Mouse (Mus musculus): ENCODE data around the gene Ppp1r3e. TPM values are rescaled to one million over a fixed set of nuclear protein-coding genes. Genes with fewer than 3 reads are reported as not detected.

The Ppp1r3e gene
- total RNA-seq, 1 experiment = 0.62 TPM

- TF ChIP-seq ZNF384 (IDR thresholded peaks at IDR 0.05; ENCODE audit: low read depth, low read length) = no peak
- no peak for TF ChIP-seq CHD2 (IDR thresholded peaks at IDR 0.05; ENCODE audit: low read depth, low read length)
- no peak for TF ChIP-seq ZC3H11A (IDR thresholded peaks at IDR 0.05; ENCODE audit: borderline replicate concordance, low read depth, low read length)
- TF ChIP-seq HCFC1 (IDR thresholded peaks at IDR 0.05; ENCODE audit: borderline replicate concordance, insufficient read depth, low read length) = no peak
- no peak for TF ChIP-seq MAFK (IDR thresholded peaks at IDR 0.05; ENCODE audit: insufficient read depth, low read depth, low read length)
- DNase-seq (ENCODE audit: low read depth, low spot score) = no peak
- Histone ChIP-seq H3K4me3 (ENCODE audit: insufficient read depth in 1 of 2, low read depth in 1 of 2, low read length in 2 of 2, poor library complexity in 1 of 2, severe bottlenecking in 1 of 2) (no peak overlapping the region), H3K4me1 (ENCODE audit: control insufficient read depth in 2 of 2, insufficient read depth in 2 of 2, low read length in 2 of 2, poor library complexity in 1 of 2) (peaks cover 4 to 12% of the 10 kb centered on the region in 2 experiments; a peak in 1 of 4 replicates), H3K9me3 (ENCODE audit: control insufficient read depth, insufficient read depth, low read depth, low read length) (no peaks in the 10 kb centered on the region), H3K27ac (ENCODE audit: insufficient read depth, low read depth, low read length, poor library complexity, severe bottlenecking) (no peak overlapping the region), H3K36me3 (ENCODE audit: control insufficient read depth, insufficient read depth, low read length, poor library complexity, severe bottlenecking) (no peaks in the 10 kb centered on the region), H3K9ac (ENCODE audit: insufficient read depth, low read depth, low read length, poor library complexity, severe bottlenecking) (no peak overlapping the region)
- in situ Hi-C loops (cut with MboI; ENCODE audit: low sequenced_read_pairs in 2 of 2, unreplicated experiment in 2 of 2) = no loop called here
Observed at GRCm38 (mm10) chr14:54885309-54885708, 8.0 kb upstream of the Ppp1r3e start.

- no peak for TF ChIP-seq HCFC1 (IDR thresholded peaks at IDR 0.05; ENCODE audit: borderline replicate concordance, insufficient read depth, low read length)
- TF ChIP-seq ZC3H11A (IDR thresholded peaks at IDR 0.05; ENCODE audit: borderline replicate concordance, low read depth, low read length) = no peak
- TF ChIP-seq CHD2 (IDR thresholded peaks at IDR 0.05; ENCODE audit: low read depth, low read length) = no peak
- TF ChIP-seq ZNF384 (IDR thresholded peaks at IDR 0.05; ENCODE audit: low read depth, low read length) = no peak
- TF ChIP-seq MAFK (IDR thresholded peaks at IDR 0.05; ENCODE audit: insufficient read depth, low read depth, low read length) = no peak
- in situ Hi-C loops (cut with MboI; ENCODE audit: low sequenced_read_pairs in 2 of 2, unreplicated experiment in 2 of 2) = no loop called here
- no peaks in the 10 kb centered on the region for H3K9me3 ChIP-seq (ENCODE audit: control insufficient read depth, insufficient read depth, low read depth, low read length)
- peak overlapping the region; percentile 84 for H3K9ac ChIP-seq (ENCODE audit: insufficient read depth, low read depth, low read length, poor library complexity, severe bottlenecking)
- no peak overlapping the region for H3K27ac ChIP-seq (ENCODE audit: insufficient read depth, low read depth, low read length, poor library complexity, severe bottlenecking)
- H3K4me1 ChIP-seq (ENCODE audit: control insufficient read depth in 2 of 2, insufficient read depth in 2 of 2, low read length in 2 of 2, poor library complexity in 1 of 2) = peaks cover 4 to 12% of the 10 kb centered on the region in 2 experiments; a peak in 1 of 4 replicates
- no peak for DNase-seq (ENCODE audit: low read depth, low spot score)
- H3K4me3 ChIP-seq (ENCODE audit: insufficient read depth in 1 of 2, low read depth in 1 of 2, low read length in 2 of 2, poor library complexity in 1 of 2, severe bottlenecking in 1 of 2) = peak overlapping the region; percentile 78 to 83
- no peaks in the 10 kb centered on the region for H3K36me3 ChIP-seq (ENCODE audit: control insufficient read depth, insufficient read depth, low read length, poor library complexity, severe bottlenecking)
Observed at GRCm38 (mm10) chr14:54884022-54884712, 6.8 kb upstream of the Ppp1r3e start.

GRCm38 (mm10) chr14:54883154-54884021 is 6.0 kb upstream of the Ppp1r3e start, which contains the start of the genes Bcl2l2 and Gm20521:
Gene Bcl2l2 (plus strand): TSS chr14:54883377.
Gene Gm20521 (plus strand): TSS chr14:54883441.
- no peak for TF ChIP-seq MAFK (IDR thresholded peaks at IDR 0.05; ENCODE audit: insufficient read depth, low read depth, low read length)
- no peak for TF ChIP-seq CHD2 (IDR thresholded peaks at IDR 0.05; ENCODE audit: low read depth, low read length)
- 0 out of 2 replicates have a peak, but pooled peaks have one; percentile 42 for TF ChIP-seq HCFC1 (IDR thresholded peaks at IDR 0.05; ENCODE audit: borderline replicate concordance, insufficient read depth, low read length)
- no peak for TF ChIP-seq ZNF384 (IDR thresholded peaks at IDR 0.05; ENCODE audit: low read depth, low read length)
- TF ChIP-seq ZC3H11A (IDR thresholded peaks at IDR 0.05; ENCODE audit: borderline replicate concordance, low read depth, low read length) = no peak
- Histone ChIP-seq H3K4me1 (ENCODE audit: control insufficient read depth in 2 of 2, insufficient read depth in 2 of 2, low read length in 2 of 2, poor library complexity in 1 of 2) (peaks cover 4 to 12% of the 10 kb centered on the region in 2 experiments; a peak in 1 of 4 replicates), H3K9me3 (ENCODE audit: control insufficient read depth, insufficient read depth, low read depth, low read length) (no peaks in the 10 kb centered on the region), H3K9ac (ENCODE audit: insufficient read depth, low read depth, low read length, poor library complexity, severe bottlenecking) (peak within 1 kb of the TSS; percentile 84), H3K4me3 (ENCODE audit: insufficient read depth in 1 of 2, low read depth in 1 of 2, low read length in 2 of 2, poor library complexity in 1 of 2, severe bottlenecking in 1 of 2) (peak within 1 kb of the TSS; percentile 78 to 83), H3K27ac (ENCODE audit: insufficient read depth, low read depth, low read length, poor library complexity, severe bottlenecking) (peak within 1 kb of the TSS; percentile 52; the same call in 1 of the 2 replicates), H3K36me3 (ENCODE audit: control insufficient read depth, insufficient read depth, low read length, poor library complexity, severe bottlenecking) (no peaks in the 10 kb centered on the region)
- DNase-seq (ENCODE audit: low read depth, low spot score) = peak; percentile 82
- in situ Hi-C loops (cut with MboI; ENCODE audit: low sequenced_read_pairs in 2 of 2, unreplicated experiment in 2 of 2) = no loop called here

- Histone ChIP-seq H3K4me3 (ENCODE audit: insufficient read depth in 1 of 2, low read depth in 1 of 2, low read length in 2 of 2, poor library complexity in 1 of 2, severe bottlenecking in 1 of 2) (peak overlapping the region; percentile 95 to 97), H3K27ac (ENCODE audit: insufficient read depth, low read depth, low read length, poor library complexity, severe bottlenecking) (0 out of 2 replicates have a peak overlapping the region, but pooled peaks have one; percentile 33), H3K4me1 (ENCODE audit: control insufficient read depth in 2 of 2, insufficient read depth in 2 of 2, low read length in 2 of 2, poor library complexity in 1 of 2) (peaks cover 0 to 3% of the 10 kb centered on the region in 2 experiments; a peak in 2 of 4 replicates), H3K9me3 (ENCODE audit: control insufficient read depth, insufficient read depth, low read depth, low read length) (no peaks in the 10 kb centered on the region), H3K9ac (ENCODE audit: insufficient read depth, low read depth, low read length, poor library complexity, severe bottlenecking) (peak overlapping the region; percentile 93), H3K36me3 (ENCODE audit: control insufficient read depth, insufficient read depth, low read length, poor library complexity, severe bottlenecking) (no peaks in the 10 kb centered on the region)
- in situ Hi-C loops (cut with MboI; ENCODE audit: low sequenced_read_pairs in 2 of 2, unreplicated experiment in 2 of 2) = no loop called here
- DNase-seq (ENCODE audit: low read depth, low spot score) = peak; percentile 86
- no peak for TF ChIP-seq ZNF384 (IDR thresholded peaks at IDR 0.05; ENCODE audit: low read depth, low read length)
- TF ChIP-seq CHD2 (IDR thresholded peaks at IDR 0.05; ENCODE audit: low read depth, low read length) = no peak
- no peak for TF ChIP-seq ZC3H11A (IDR thresholded peaks at IDR 0.05; ENCODE audit: borderline replicate concordance, low read depth, low read length)
- TF ChIP-seq MAFK (IDR thresholded peaks at IDR 0.05; ENCODE audit: insufficient read depth, low read depth, low read length) = no peak
- no peak; the same call in none of the 2 replicates for TF ChIP-seq HCFC1 (IDR thresholded peaks at IDR 0.05; ENCODE audit: borderline replicate concordance, insufficient read depth, low read length)
Observed at GRCm38 (mm10) chr14:54876539-54877047, 757 bp downstream of the Ppp1r3e start.

Measured in ES-E14 (cell line).